Comparison of ENCODE assay signal across 17 mouse cellular contexts in the genomic region with DNA sequence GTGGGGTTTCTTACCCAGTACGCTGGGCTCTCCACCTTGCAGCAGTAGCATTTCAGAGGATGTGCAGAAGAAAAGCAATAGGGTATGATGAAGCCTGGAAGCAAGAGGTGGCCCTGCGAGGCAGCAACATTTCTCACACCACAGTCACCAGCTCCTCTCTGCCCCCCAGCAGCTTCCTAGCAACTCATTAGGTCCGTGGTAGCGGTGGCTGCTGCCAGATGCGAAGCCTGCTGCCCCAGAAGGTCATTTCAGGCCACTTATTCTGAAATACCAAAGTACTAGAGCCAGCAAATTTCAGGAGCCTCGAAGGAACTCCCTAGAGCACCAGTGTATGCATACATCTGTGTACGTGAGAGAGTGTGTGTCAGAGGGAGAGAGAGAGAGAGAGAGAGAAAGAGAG. TPM values are rescaled to one million over a fixed set of nuclear protein-coding genes. Genes with fewer than 3 reads are reported as not detected.
DNase-seq lines count a peak whose midpoint lies in the region; ATAC-seq and TF ChIP-seq lines count a peak whose summit lies in the region.
"Had no signal": no experiment of that assay in that cellular context is flagged by ENCODE, and none has a peak within 500 bp of the region (broad histone marks: within the 10 kb centered on the region; RNA-seq: fewer than 3 reads in every experiment).

No protein-coding gene starts in this region.

- peak; percentile 7 for DNase-seq in heart, postnatal 4 days
- no peak for DNase-seq in heart, adult 11 months
- no peak for DNase-seq in Patski (ENCODE audit: low read depth, low spot score)
- no peak for DNase-seq in spleen, postnatal 14 days (ENCODE audit: low spot score in 2 of 2)
- no peak for DNase-seq in left cerebral cortex, adult 8-10 months (ENCODE audit: low spot score in 2 of 2)
- no peak for DNase-seq in left cerebral cortex, postnatal 4 days
- DNase-seq: adrenal gland, postnatal 25 days; cerebellum, adult 11 months; gastrocnemius, postnatal 14 days; layer of hippocampus, postnatal 36 days; lung, postnatal 14 days; thymus, postnatal 36 days had no signal

- POLR2A ChIA-PET in Patski (lab: Charles Lee), result no interaction called here

- no peaks in the 10 kb centered on the region for H3K27me3 ChIP-seq in Patski
- H3K27me3 ChIP-seq in hindbrain, embryonic 13.5 days, result no peaks in the 10 kb centered on the region
- no peaks in the 10 kb centered on the region for H3K27me3 ChIP-seq in midbrain, embryonic 13.5 days
- H3K27me3 ChIP-seq: intestine, embryonic 15.5 days had no signal

- peaks cover 42% of the 10 kb centered on the region for H3K4me1 ChIP-seq in hindbrain, embryonic 13.5 days (replicated peaks)
- H3K4me1 ChIP-seq in midbrain, embryonic 13.5 days (replicated peaks), result peaks cover 36% of the 10 kb centered on the region
- H3K4me1 ChIP-seq: intestine, embryonic 15.5 days had no signal

- no peaks in the 10 kb centered on the region for H3K36me3 ChIP-seq in hindbrain, embryonic 13.5 days
- no peaks in the 10 kb centered on the region for H3K36me3 ChIP-seq in midbrain, embryonic 13.5 days
- H3K36me3 ChIP-seq: embryonic facial prominence, embryonic 12.5 days; intestine, embryonic 15.5 days had no signal

- no peak overlapping the region for H3K4me3 ChIP-seq in hindbrain, embryonic 13.5 days
- no peak overlapping the region for H3K4me3 ChIP-seq in midbrain, embryonic 13.5 days (replicated peaks)
- H3K4me3 ChIP-seq: embryonic facial prominence, embryonic 12.5 days; intestine, embryonic 15.5 days had no signal

- 12% methylated on average over 7 of the region's 7 CpGs for WGBS in hindbrain, embryonic 13.5 days
- WGBS in midbrain, embryonic 13.5 days, result 18% methylated on average over 7 of the region's 7 CpGs

- intact Hi-C loops in left cerebral cortex, postnatal 4 days (cut with DNase I), result no loop called here

- TF ChIP-seq CTCF in Patski (IDR thresholded peaks at IDR 0.05), result no peak

- in situ Hi-C loops in Patski (cut with MboI; ENCODE audit: low pct_unique_long_range_greater_than_20kb), result no loop called here

- H3K27ac ChIP-seq in hindbrain, embryonic 13.5 days, result peak overlapping the region; percentile 72
- H3K27ac ChIP-seq in midbrain, embryonic 13.5 days, result peak overlapping the region; percentile 62
- H3K27ac ChIP-seq: embryonic facial prominence, embryonic 12.5 days; intestine, embryonic 15.5 days had no signal

- CTCF ChIA-PET in Patski (lab: Charles Lee), result interaction anchor here (1.0 kb wide), 1 partner anchor 125 kb away, joined by 3 read pairs; no protein-coding TSS in a partner anchor

- no peaks in the 10 kb centered on the region for H3K9me3 ChIP-seq in hindbrain, embryonic 13.5 days
- H3K9me3 ChIP-seq in midbrain, embryonic 13.5 days, result no peaks in the 10 kb centered on the region
- H3K9me3 ChIP-seq: embryonic facial prominence, embryonic 12.5 days; intestine, embryonic 15.5 days had no signal

- H3K4me2 ChIP-seq in hindbrain, embryonic 13.5 days, result no peak overlapping the region
- no peak overlapping the region for H3K4me2 ChIP-seq in midbrain, embryonic 13.5 days (replicated peaks)
- H3K4me2 ChIP-seq: embryonic facial prominence, embryonic 12.5 days; intestine, embryonic 15.5 days had no signal

- H3K9ac ChIP-seq in hindbrain, embryonic 13.5 days, result no peak overlapping the region
- H3K9ac ChIP-seq in midbrain, embryonic 13.5 days (replicated peaks), result no peak overlapping the region
- H3K9ac ChIP-seq: embryonic facial prominence, embryonic 12.5 days; intestine, embryonic 15.5 days had no signal

- peak; percentile 65 for ATAC-seq in Patski
- no peak for ATAC-seq in hindbrain, embryonic 13.5 days (ENCODE audit: low FRiP score)
- 0 out of 2 replicates have a peak, but pooled peaks have one; percentile 22 for ATAC-seq in midbrain, embryonic 13.5 days
- ATAC-seq: forebrain, embryonic 16.5 days; intestine, embryonic 15.5 days had no signal

RNA-seq across cellular contexts. Expression of a gene that starts 9.2 kb away (rescaled TPM):
- total RNA-seq in heart, postnatal 4 days (2021), result under 1 TPM in 1 of 2 experiments, not detected in 1; 0.14 TPM
- 18.7 TPM for polyA plus RNA-seq in Patski (2021)
- 14.1 and 15.4 TPM in 2 replicates for polyA plus RNA-seq in hindbrain, embryonic 13.5 days (2015; fragmentation: Nextera tagmentation; extraction: Ambion mirVana)
- 16.0 and 16.9 TPM in 2 replicates for polyA plus RNA-seq in midbrain, embryonic 13.5 days (2015; fragmentation: Nextera tagmentation; extraction: Ambion mirVana)
- 10 to 100 TPM; 20.9 to 25.0 (median 22.4) TPM for total RNA-seq in left cerebral cortex, adult 8-10 months (2022)
- 10 to 100 TPM; 19.1 to 21.0 TPM for total RNA-seq in left cerebral cortex, postnatal 4 days (2021)

Comparison
In these comparisons a context has a peak if more than half of its experiments do, and no peak if none do; other contexts are left out.
1. RNA of a gene that starts 9.2 kb away (total RNA-seq): 20.9 to 25.0 TPM in left cerebral cortex, adult 8-10 months and 19.1 to 21.0 TPM in left cerebral cortex, postnatal 4 days; 0.14 TPM in heart, postnatal 4 days; every median in the first group is over 10 times any median in the second.